Mouse (Mus musculus) cerebellum, adult 2 months (tissue): ENCODE results near the gene Gm10645.

Experiments
- CTCF ChIP-seq: fragments of 200-500 bp; IDR thresholded peaks from 2 replicates; pipeline ENCODE4 v1.5.1; 2011; ENCODE audit warnings: low read depth, mild to moderate bottlenecking, control low read depth, low read length, moderate library complexity, borderline replicate concordance; ENCODE audit not compliant: insufficient read depth
- POLR2A ChIP-seq: fragments of 200-500 bp; IDR thresholded peaks from 2 replicates; pipeline ENCODE4 v1.6.1; 2011; ENCODE audit warnings: low read length, control low read depth, borderline replicate concordance; ENCODE audit not compliant: insufficient read depth

- TF ChIP-seq CTCF (peak; percentile 26; the same call in 1 of the 2 replicates), POLR2A (no peak)
These were observed 3.7 kb upstream of the Gm10645 start for GRCm38 (mm10) chr8:83169709-83170108.
